Mouse (Mus musculus): Measurements from ENCODE around the gene Grin1.

Grin1 gene

DNA sequence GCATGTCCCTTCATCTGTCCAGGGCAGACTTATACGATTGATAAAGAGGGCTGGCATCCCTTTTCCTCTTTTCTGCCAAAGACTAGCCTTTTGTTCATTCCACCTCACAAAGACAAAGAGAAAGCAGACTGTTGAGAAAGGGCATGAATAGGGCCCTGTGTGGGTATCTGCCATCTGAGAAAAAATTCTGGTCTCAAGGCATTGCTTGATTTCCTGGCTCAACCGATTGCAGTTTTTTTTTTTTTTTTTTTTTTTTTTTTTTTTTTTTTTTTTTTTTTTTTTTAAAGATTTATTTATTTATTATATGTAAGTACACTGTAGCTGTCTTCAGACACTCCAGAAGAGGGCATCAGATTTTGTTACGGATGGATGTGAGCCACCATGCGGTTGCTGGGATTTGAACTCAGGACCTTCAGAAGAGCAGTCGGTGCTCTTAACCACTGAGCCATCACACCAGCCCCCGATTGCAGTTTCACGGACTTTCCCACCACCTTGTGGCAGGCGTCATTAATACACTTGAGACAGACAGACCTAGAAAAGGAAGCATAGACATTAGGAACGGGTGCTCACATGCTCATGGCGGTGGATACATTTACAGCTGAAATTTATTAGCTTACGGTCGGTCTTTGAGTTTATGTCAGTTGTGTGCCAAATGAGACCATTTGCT is 62.4 kb downstream of the Grin1 start:
- peak; percentile 45 for DNase-seq (ENCODE audit: extremely low spot score)

DNA sequence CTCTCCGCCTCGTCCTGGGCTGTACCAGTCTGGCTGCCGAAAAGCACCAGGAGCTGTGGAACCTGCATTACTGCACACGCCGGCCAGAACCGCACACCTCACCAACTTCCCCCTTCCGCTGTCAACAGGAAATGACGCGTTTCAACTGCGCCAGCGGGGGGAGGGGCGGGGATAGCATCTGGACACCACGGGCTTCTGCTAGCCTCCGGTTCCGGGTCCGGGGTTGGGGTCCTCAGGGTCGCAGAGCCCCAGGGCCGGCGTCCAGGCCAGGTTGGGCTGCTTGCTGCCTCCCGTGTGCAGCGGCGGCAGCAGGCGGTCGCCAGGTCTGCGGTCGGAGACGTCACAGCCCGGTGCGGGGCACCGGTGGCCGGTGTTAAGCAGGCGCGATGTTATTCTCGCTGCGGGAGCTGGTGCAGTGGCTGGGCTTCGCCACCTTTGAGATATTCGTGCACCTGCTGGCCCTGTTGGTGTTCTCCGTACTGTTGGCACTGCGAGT is 63.7 kb downstream of the Grin1 start, which contains the start of gene Tmem203:
Tmem203 (plus strand) TSS at position 156 of the 496 bp plus-strand sequence.
- peak; percentile 95 for DNase-seq (ENCODE audit: extremely low spot score)

- no peak for DNase-seq (ENCODE audit: extremely low spot score)
These were observed 66.7 kb downstream of the Grin1 start for GRCm38 (mm10) chr2:25252331-25252730.

- no peak for DNase-seq (ENCODE audit: extremely low spot score)
These were observed 72.6 kb downstream of the Grin1 start, which contains the start of gene AL732309.1 for GRCm38 (mm10) chr2:25246183-25247072. TSS of gene AL732309.1 (minus strand) at chr2:25246863.

GRCm38 (mm10) chr2:25244144-25244543 is 74.8 kb downstream of the Grin1 start:
- no peak for DNase-seq (ENCODE audit: extremely low spot score)

DNA sequence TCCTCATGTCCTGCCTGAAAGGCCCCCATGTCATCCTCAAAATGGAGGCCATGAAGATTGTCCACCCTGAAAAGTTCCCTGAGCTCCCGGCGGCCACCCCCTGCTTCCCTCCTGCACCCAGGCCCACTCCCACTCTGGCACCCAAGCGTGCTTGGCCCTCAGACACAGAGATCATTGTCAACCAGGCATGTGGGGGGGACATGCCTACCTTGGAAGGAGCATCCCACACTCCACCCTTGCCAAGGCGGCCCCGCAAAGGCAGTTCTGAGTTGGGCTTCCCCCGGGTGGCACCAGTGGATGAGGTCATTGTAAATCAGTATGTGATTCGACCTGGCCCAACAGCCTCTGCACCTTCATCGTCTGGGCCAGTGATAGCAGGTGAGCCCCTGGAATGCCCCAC is 75.6 kb downstream of the Grin1 start:
- no peak for DNase-seq (ENCODE audit: extremely low spot score)

GRCm38 (mm10) chr2:25242101-25242506 is 76.9 kb downstream of the Grin1 start, which contains the start of the genes Rnf208 and Cysrt1:
TSS of gene Rnf208 (plus strand) at chr2:25242255.
TSS of gene Cysrt1 (minus strand) at chr2:25242452.
- no peak for DNase-seq (ENCODE audit: extremely low spot score)

DNA sequence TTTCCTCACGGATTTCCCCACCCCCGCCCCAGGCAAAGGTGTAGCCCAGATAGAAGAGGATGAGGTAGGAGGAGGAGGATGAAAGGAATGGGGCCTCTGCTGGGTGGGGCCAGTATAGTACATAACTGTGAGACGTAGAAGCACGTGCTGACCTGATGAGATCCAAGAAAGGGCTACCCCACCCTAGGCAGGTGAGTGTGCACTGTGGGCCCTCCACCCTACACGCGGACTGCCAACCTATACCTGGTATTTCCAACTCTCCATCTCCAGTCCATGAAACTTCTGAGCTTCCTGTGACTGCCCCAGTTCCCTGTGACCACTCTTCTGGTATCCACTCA is 77.6 kb downstream of the Grin1 start:
- no peak for DNase-seq (ENCODE audit: extremely low spot score)

Measured in embryo, embryonic 9.5 days (tissue).